Mouse (Mus musculus): ENCODE measurements around the gene Tmem185a.
"Not testable (repeated sequence)": the region's sequence is repeated elsewhere in the genome, so short reads cannot be mapped to it uniquely, and the experiment has no call there.

GRCm38 (mm10) chrX:70487328-70487727 is 10.3 kb upstream of the Tmem185a start:
- TF ChIP-seq CTCF (IDR thresholded peaks at IDR 0.05; ENCODE audit: borderline replicate concordance, insufficient read depth, low read depth, low read length); POLR2A (IDR thresholded peaks at IDR 0.05; ENCODE audit: borderline replicate concordance, insufficient read depth, low read length): not testable (repeated sequence)
